Mouse (Mus musculus): Measurements from ENCODE around the gene Riox2. TPM values are rescaled to one million over a fixed set of nuclear protein-coding genes. Genes with fewer than 3 reads are reported as not detected.

Gene Riox2
- polyA plus RNA-seq (2014; fragmentation: Illumina TruSeq; extraction: RNeasy Lipid Tissue Mini Kit (QIAGEN cat#74804); ENCODE audit: low read depth, low replicate concordance), result 40.1 TPM

GRCm38 (mm10) chr16:59471637-59472278 lies at the start of gene Riox2:
TSS of gene Riox2 (plus strand) at chr16:59471775.

Other genes with a start within 250 kb of the Riox2 start
- gene Olfr201, start 199.1 kb upstream of the Riox2 start, polyA plus RNA-seq (2014; fragmentation: Illumina TruSeq; extraction: RNeasy Lipid Tissue Mini Kit (QIAGEN cat#74804); ENCODE audit: low read depth, low replicate concordance), result not detected
- not detected for gene Olfr202, start 185.0 kb upstream of the Riox2 start, polyA plus RNA-seq (2014; fragmentation: Illumina TruSeq; extraction: RNeasy Lipid Tissue Mini Kit (QIAGEN cat#74804); ENCODE audit: low read depth, low replicate concordance)
- not detected for gene Olfr203, start 172.9 kb upstream of the Riox2 start, polyA plus RNA-seq (2014; fragmentation: Illumina TruSeq; extraction: RNeasy Lipid Tissue Mini Kit (QIAGEN cat#74804); ENCODE audit: low read depth, low replicate concordance)
- gene Olfr204, start 153.5 kb upstream of the Riox2 start, polyA plus RNA-seq (2014; fragmentation: Illumina TruSeq; extraction: RNeasy Lipid Tissue Mini Kit (QIAGEN cat#74804); ENCODE audit: low read depth, low replicate concordance), result not detected
- not detected for gene Olfr205, start 140.6 kb upstream of the Riox2 start, polyA plus RNA-seq (2014; fragmentation: Illumina TruSeq; extraction: RNeasy Lipid Tissue Mini Kit (QIAGEN cat#74804); ENCODE audit: low read depth, low replicate concordance)
- gene Olfr206, start 122.5 kb upstream of the Riox2 start, polyA plus RNA-seq (2014; fragmentation: Illumina TruSeq; extraction: RNeasy Lipid Tissue Mini Kit (QIAGEN cat#74804); ENCODE audit: low read depth, low replicate concordance), result not detected
- gene Olfr209, start 107.8 kb upstream of the Riox2 start, polyA plus RNA-seq (2014; fragmentation: Illumina TruSeq; extraction: RNeasy Lipid Tissue Mini Kit (QIAGEN cat#74804); ENCODE audit: low read depth, low replicate concordance), result not detected
- gene Gabrr3, start 64.4 kb upstream of the Riox2 start, polyA plus RNA-seq (2014; fragmentation: Illumina TruSeq; extraction: RNeasy Lipid Tissue Mini Kit (QIAGEN cat#74804); ENCODE audit: low read depth, low replicate concordance), result not detected
- gene Crybg3, start 129.2 kb downstream of the Riox2 start, polyA plus RNA-seq (2014; fragmentation: Illumina TruSeq; extraction: RNeasy Lipid Tissue Mini Kit (QIAGEN cat#74804); ENCODE audit: low read depth, low replicate concordance), result 31.6 TPM
- gene Arl6, start 167.6 kb downstream of the Riox2 start, polyA plus RNA-seq (2014; fragmentation: Illumina TruSeq; extraction: RNeasy Lipid Tissue Mini Kit (QIAGEN cat#74804); ENCODE audit: low read depth, low replicate concordance), result 44.7 TPM